Mouse (Mus musculus) intestine, embryonic 16.5 days (tissue): ENCODE data around the gene Gm48552. TPM values are rescaled to one million over a fixed set of nuclear protein-coding genes. Genes with fewer than 3 reads are reported as not detected.

Experiments
- ATAC-seq: fragments of 200-750 bp; cut with Nextera tagmentation; 2 replicates; pipeline ENCODE4 v1.8.0; 2017; ENCODE audit warnings: moderate TSS enrichment, moderate library complexity
- H3K27ac ChIP-seq: fragments of 300-500 bp; sonication (generic); 2 replicates; pipeline ENCODE4 v1.5.1; 2014; ENCODE audit warnings: mild to moderate bottlenecking, low read length
- H3K27me3 ChIP-seq: fragments of 300-500 bp; sonication (generic); replicated peaks from 2 replicates; pipeline ENCODE4 v1.6.1; 2014; ENCODE audit warnings: low read length, control low read depth, mixed read lengths; ENCODE audit not compliant: control insufficient read depth, insufficient read depth
- H3K36me3 ChIP-seq: fragments of 300-500 bp; sonication (generic); 2 replicates; pipeline ENCODE4 v1.6.1; 2014; ENCODE audit warnings: low read length, control low read depth; ENCODE audit not compliant: control insufficient read depth, insufficient read depth
- H3K4me1 ChIP-seq: fragments of 300-500 bp; sonication (generic); 2 replicates; pipeline ENCODE4 v1.6.1; 2014; ENCODE audit warnings: low read length, control low read depth, mixed read lengths; ENCODE audit not compliant: control insufficient read depth, insufficient read depth
- H3K4me2 ChIP-seq: fragments of 300-500 bp; sonication (generic); 2 replicates; pipeline ENCODE4 v1.6.1; 2014; ENCODE audit warnings: low read depth, low read length, control low read depth
- H3K4me3 ChIP-seq: fragments of 300-500 bp; sonication (generic); 2 replicates; pipeline ENCODE4 v1.5.1; 2014; ENCODE audit warnings: mild to moderate bottlenecking, low read length
- H3K9ac ChIP-seq: fragments of 300-500 bp; sonication (generic); 2 replicates; pipeline ENCODE4 v1.6.1; 2014; ENCODE audit warnings: low read depth, low read length
- H3K9me3 ChIP-seq: fragments of 300-500 bp; sonication (generic); 2 replicates; pipeline ENCODE4 v1.6.1; 2016; ENCODE audit warnings: low read length, control low read depth; ENCODE audit not compliant: control insufficient read depth
- WGBS: fragments of 180-500 bp; shearing (Covaris S2); extraction: QIAGEN DNeasy Blood & Tissue Kit; methylation state at CpG from one replicate; pipeline ENCODE4 v1.1.7; 2014; 5-methylcytosine and 5-hydroxymethylcytosine counted together
- polyA plus RNA-seq: library from polyadenylated mRNA; unstranded; fragments of >200 nt; fragmentation: Nextera tagmentation; extraction: Ambion mirVana; gene quantifications from 2 replicates; pipeline ENCODE4 v1.2.1, GENCODE M21; 2015

The Gm48552 gene
- polyA plus RNA-seq, 1 experiment from 2014 or later: 1.8 TPM

GRCm38 (mm10) chr10:81358841-81359240 is 30.0 kb upstream of the Gm48552 start:
- peaks cover 4% of the 10 kb centered on the region; the same call in 1 of the 2 replicates for H3K27me3 ChIP-seq
- peak; percentile 49 for ATAC-seq
- H3K4me2 ChIP-seq: peak overlapping the region; percentile 96
- H3K36me3 ChIP-seq: peaks cover 13% of the 10 kb centered on the region
- peak overlapping the region; percentile 94 for H3K9ac ChIP-seq
- no peaks in the 10 kb centered on the region for H3K9me3 ChIP-seq
- peaks cover 63% of the 10 kb centered on the region for H3K4me1 ChIP-seq
- peak overlapping the region; percentile 83 for H3K27ac ChIP-seq
- H3K4me3 ChIP-seq: peak overlapping the region; percentile 83
- 33% methylated on average over 1 of the region's 1 CpGs for WGBS

DNA sequence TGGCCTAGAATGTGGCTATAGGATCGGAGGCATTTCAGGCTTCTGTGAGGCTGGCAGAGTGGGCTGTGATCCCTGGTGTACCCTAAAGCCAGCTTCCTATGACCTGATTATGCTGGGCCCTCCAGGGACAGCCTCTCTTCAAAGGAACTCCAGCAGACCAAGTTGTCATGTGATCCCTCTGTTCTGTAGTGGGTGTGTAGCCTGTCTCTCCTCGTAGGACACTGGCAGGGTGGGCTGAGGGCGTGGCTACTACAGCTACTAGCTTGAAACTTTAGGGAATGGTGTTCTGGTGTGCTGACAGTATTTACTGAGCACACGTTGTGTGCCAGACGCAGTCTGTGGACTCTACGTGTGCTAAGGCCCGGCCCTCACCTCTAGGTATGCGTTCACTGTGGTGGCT is 28.1 kb upstream of the Gm48552 start:
- Histone ChIP-seq H3K4me2 (no peak overlapping the region), H3K9me3 (no peaks in the 10 kb centered on the region), H3K9ac (peak overlapping the region; percentile 40; the same call in 1 of the 2 replicates), H3K4me1 (peaks cover 73% of the 10 kb centered on the region), H3K27ac (peak overlapping the region; percentile 27; the same call in 1 of the 2 replicates), H3K27me3 (peaks cover 4% of the 10 kb centered on the region; the same call in 1 of the 2 replicates), H3K4me3 (no peak overlapping the region), H3K36me3 (peaks cover 13% of the 10 kb centered on the region)
- 62% methylated on average over 8 of the region's 8 CpGs for WGBS
- ATAC-seq: no peak

GRCm38 (mm10) chr10:81362336-81362949 is 26.4 kb upstream of the Gm48552 start:
- Histone ChIP-seq H3K36me3 (peaks cover 22% of the 10 kb centered on the region), H3K27ac (no peak overlapping the region; the same call in 1 of the 2 replicates), H3K9ac (0 out of 2 replicates have a peak overlapping the region, but pooled peaks have one; percentile 61), H3K9me3 (no peaks in the 10 kb centered on the region), H3K4me2 (0 out of 2 replicates have a peak overlapping the region, but pooled peaks have one; percentile 5), H3K27me3 (peaks cover 4% of the 10 kb centered on the region; the same call in 1 of the 2 replicates), H3K4me3 (no peak overlapping the region), H3K4me1 (peaks cover 77% of the 10 kb centered on the region)
- ATAC-seq: no peak
- 67% methylated on average over 12 of the region's 12 CpGs for WGBS

DNA sequence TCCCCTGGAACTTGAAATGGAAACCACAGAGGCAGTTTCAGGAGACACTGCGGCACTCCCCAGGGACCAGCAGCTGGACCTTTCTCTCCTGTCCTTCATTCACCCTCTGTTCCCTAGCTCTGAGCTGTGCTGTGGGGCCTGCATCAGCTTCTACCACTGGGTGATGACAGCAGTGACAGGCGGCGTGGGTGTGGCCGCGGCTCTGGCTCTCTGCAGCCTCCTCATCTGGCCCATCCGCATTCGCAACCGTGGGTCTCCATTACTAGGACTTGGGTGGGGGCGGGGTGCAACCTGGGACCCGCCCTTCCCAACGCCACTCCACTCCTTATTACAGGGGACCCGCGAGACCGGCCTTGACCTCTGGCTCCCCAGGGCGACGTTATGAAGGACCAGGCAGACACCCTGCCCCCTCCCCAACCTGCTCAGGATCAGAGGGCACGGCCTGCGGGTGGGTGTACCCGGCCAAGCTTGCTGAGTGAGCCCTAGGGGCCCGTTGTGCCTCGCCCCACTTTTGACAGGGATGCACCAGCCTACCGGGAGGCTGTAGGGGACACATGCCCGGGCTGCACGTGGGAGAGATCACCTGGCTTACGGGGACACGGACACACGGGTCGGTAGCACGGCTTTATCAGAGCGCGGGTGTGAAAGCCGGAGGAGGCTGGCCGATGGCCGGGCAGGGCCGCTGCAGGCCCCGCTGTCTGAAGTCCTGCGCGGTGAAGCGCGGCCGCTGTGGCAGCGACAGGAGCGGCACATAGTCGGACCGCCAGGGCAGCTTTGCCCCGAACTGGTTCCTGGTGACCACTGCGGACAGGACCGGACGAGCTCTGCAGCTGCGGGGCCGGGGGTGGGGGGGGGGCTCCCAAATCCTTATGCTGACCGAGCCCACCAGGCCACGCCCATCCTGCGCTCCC is 25.1 kb upstream of the Gm48552 start:
- Histone ChIP-seq H3K36me3 (peaks cover 34% of the 10 kb centered on the region), H3K4me1 (peaks cover 66% of the 10 kb centered on the region), H3K4me3 (peak overlapping the region; percentile 38), H3K9ac (peak overlapping the region; percentile 61), H3K27me3 (peaks cover 4% of the 10 kb centered on the region; the same call in 1 of the 2 replicates), H3K4me2 (peak overlapping the region; percentile 44), H3K9me3 (no peaks in the 10 kb centered on the region), H3K27ac (no peak overlapping the region; the same call in 1 of the 2 replicates)
- WGBS: 15% methylated on average over 54 of the region's 54 CpGs
- ATAC-seq: no peak

GRCm38 (mm10) chr10:81364666-81365065 is 24.1 kb upstream of the Gm48552 start:
- no peaks in the 10 kb centered on the region for H3K9me3 ChIP-seq
- H3K36me3 ChIP-seq: peaks cover 44% of the 10 kb centered on the region
- peaks cover 4% of the 10 kb centered on the region; the same call in 1 of the 2 replicates for H3K27me3 ChIP-seq
- ATAC-seq: peak; percentile 21
- WGBS: 12% methylated on average over 28 of the region's 28 CpGs
- H3K4me1 ChIP-seq: peaks cover 61% of the 10 kb centered on the region
- peak overlapping the region; percentile 44 for H3K4me2 ChIP-seq
- H3K27ac ChIP-seq: peak overlapping the region; percentile 46; the same call in 1 of the 2 replicates
- H3K4me3 ChIP-seq: peak overlapping the region; percentile 38
- H3K9ac ChIP-seq: peak overlapping the region; percentile 61

DNA sequence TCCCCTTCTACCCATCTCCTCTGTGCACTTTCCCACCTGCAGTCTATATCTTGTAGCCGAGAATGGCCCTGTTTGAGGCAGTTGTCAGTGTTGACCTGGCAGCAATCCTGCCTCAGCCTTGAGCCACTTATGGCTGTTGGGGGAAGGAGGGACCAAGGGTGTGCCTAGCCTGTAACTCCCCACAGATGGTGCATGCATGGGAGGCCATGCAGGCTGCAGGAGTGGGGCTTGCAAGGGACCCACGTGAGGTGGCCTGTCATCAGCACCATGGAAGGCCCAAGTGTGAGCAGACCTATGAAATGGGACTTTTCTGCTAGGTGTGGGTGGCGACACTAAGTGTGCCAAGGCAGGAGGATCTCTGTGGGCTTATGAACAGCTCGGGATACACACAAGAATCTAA is 23.7 kb upstream of the Gm48552 start:
- Histone ChIP-seq H3K4me3 (no peak overlapping the region), H3K9ac (peak overlapping the region; percentile 61; the same call in 1 of the 2 replicates), H3K4me1 (peaks cover 58% of the 10 kb centered on the region), H3K4me2 (no peak overlapping the region), H3K27me3 (peaks cover 4% of the 10 kb centered on the region; the same call in 1 of the 2 replicates), H3K36me3 (peaks cover 47% of the 10 kb centered on the region), H3K9me3 (no peaks in the 10 kb centered on the region), H3K27ac (peak overlapping the region; percentile 46)
- peak; percentile 19; the same call in 1 of the 2 replicates for ATAC-seq
- 37% methylated on average over 4 of the region's 4 CpGs for WGBS

DNA sequence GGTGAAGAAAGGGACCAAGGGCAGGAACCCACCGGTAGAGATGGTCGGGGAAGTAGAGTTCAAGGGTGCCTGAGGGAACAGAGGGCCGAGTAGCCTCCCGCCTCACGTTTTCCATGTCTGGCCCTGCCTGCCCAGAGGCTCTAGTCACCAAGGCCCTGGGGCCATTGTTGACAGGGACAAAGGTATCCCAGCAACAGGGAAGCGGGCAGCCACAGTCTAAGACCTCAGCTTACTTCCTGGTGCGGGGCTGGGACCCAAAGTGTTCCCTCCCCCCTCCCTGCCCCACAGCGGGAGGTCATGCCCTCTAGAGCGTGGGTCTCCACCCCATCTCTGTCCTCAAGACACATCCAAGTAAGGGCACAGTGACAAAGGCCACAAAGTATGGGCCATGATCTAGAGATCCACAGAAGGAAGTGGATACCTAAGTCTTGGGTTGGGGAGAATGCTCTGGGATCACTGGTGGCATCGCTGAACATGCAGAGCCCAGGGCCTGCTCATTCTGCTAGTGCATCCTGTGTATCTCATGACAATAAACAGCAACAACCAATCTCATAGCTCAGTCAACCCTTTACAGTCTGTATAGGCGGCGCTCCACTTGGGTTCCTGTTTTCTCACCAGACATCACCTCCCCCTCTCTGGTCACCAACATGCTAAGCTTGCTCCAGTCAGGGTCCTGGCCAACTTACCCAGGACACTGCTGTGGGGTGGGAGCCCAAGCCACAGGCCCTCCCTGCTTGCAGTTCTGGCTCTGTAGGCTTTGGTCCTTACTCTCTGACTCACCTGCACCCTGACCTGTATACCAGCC is 22.9 kb upstream of the Gm48552 start, which contains the start of gene 4930404N11Rik:
Gene 4930404N11Rik, minus strand, starts transcription at position 145 of the 805 bp plus-strand sequence.
- peak within 1 kb of the TSS; percentile 61 for H3K9ac ChIP-seq
- 28% methylated on average over 12 of the region's 12 CpGs for WGBS
- peaks cover 52% of the 10 kb centered on the region for H3K4me1 ChIP-seq
- peak within 1 kb of the TSS; percentile 38 for H3K4me3 ChIP-seq
- no peaks in the 10 kb centered on the region for H3K9me3 ChIP-seq
- H3K4me2 ChIP-seq: peak within 1 kb of the TSS; percentile 44
- peaks cover 53% of the 10 kb centered on the region for H3K36me3 ChIP-seq
- ATAC-seq: peak; percentile 53
- peak within 1 kb of the TSS; percentile 46 for H3K27ac ChIP-seq
- peaks cover 4% of the 10 kb centered on the region; the same call in 1 of the 2 replicates for H3K27me3 ChIP-seq

DNA sequence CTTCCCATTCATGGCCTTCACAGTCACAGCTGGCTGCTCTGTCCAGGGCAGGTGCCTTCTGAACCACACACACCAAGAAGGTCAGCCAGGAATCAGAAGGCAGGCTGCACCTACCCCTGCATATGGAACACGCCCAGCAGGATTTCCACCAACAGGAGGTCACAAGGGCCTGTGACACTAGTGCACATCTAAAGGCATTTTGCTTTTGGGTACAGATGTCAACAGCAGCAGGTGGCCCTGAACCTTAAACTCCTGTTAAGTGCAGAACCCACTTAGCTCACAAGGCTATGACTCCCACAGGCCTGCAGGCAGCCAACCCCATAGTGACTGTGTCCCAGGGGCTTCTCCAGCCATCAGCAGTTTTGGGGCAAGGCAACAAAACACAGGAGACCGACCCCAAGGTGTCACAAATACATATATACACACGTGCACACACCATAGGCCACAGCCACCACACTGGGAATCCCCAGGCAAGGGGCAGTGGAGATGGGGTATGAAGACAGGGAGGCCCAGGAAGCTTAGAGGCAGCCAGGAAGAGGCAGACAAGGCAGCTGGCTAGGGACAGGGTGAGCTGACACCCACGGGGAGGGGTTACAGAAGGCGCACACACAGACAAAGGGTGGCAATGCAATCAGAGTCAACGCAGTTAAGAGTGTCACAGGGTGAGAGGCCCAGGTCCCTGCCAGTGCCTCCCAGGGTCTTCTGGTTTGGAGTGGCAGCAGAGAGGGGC is 22.2 kb upstream of the Gm48552 start:
- no peak overlapping the region for H3K4me3 ChIP-seq
- H3K27ac ChIP-seq: peak overlapping the region; percentile 46
- ATAC-seq: peak; percentile 32
- peaks cover 51% of the 10 kb centered on the region for H3K36me3 ChIP-seq
- peaks cover 4% of the 10 kb centered on the region; the same call in 1 of the 2 replicates for H3K27me3 ChIP-seq
- no peaks in the 10 kb centered on the region for H3K9me3 ChIP-seq
- 70% methylated on average over 6 of the region's 6 CpGs for WGBS
- H3K4me2 ChIP-seq: no peak overlapping the region
- H3K4me1 ChIP-seq: peaks cover 46% of the 10 kb centered on the region
- peak overlapping the region; percentile 29; the same call in 1 of the 2 replicates for H3K9ac ChIP-seq
